Mouse (Mus musculus) spleen, adult 2 months (tissue): ENCODE data around the gene Dip2c. TPM values are rescaled to one million over a fixed set of nuclear protein-coding genes. Genes with fewer than 3 reads are reported as not detected.

Experiments used
- DNase-seq, 2 experiments: peaks; one replicate each; pipeline versions ENCODE4 v3.0.0 to v3.0.0-alpha.2; 2012 to 2021; ENCODE audit warnings: low spot score in 2 of 2, low read depth in 1 of 2
- H3K27ac ChIP-seq: fragments of 200-500 bp; 2 replicates; pipeline ENCODE4 v1.5.1; 2012; ENCODE audit warnings: low read length, inconsistent platforms; ENCODE audit not compliant: insufficient read depth
- H3K27me3 ChIP-seq: fragments of 200-500 bp; 2 replicates; pipeline ENCODE4 v1.6.1; 2012; ENCODE audit warnings: mild to moderate bottlenecking, moderate library complexity, low read length, inconsistent platforms; ENCODE audit not compliant: control insufficient read depth, insufficient read depth
- H3K36me3 ChIP-seq: fragments of 200-500 bp; 2 replicates; pipeline ENCODE4 v1.6.1; 2012; ENCODE audit warnings: mild to moderate bottlenecking, low read length, inconsistent platforms; ENCODE audit not compliant: control insufficient read depth, insufficient read depth
- H3K4me1 ChIP-seq: fragments of 200-500 bp; 2 replicates; pipeline ENCODE4 v1.6.1; 2011; ENCODE audit warnings: inconsistent platforms; ENCODE audit not compliant: control insufficient read depth, insufficient read depth, insufficient read length
- H3K4me3 ChIP-seq: fragments of 200-500 bp; 2 replicates; pipeline ENCODE4 v1.5.1; 2011; ENCODE audit warnings: mild to moderate bottlenecking, inconsistent platforms; ENCODE audit not compliant: insufficient read depth, insufficient read length; ENCODE audit errors: extremely low read depth
- CTCF ChIP-seq: fragments of 200-500 bp; IDR thresholded peaks from 2 replicates; pipeline ENCODE4 v1.5.1; 2011; ENCODE audit warnings: mild to moderate bottlenecking, inconsistent platforms; ENCODE audit not compliant: insufficient read depth, insufficient read length, insufficient replicate concordance; ENCODE audit errors: extremely low read depth
- POLR2A ChIP-seq: fragments of 200-500 bp; IDR thresholded peaks from 2 replicates; pipeline ENCODE4 v1.6.1; 2011; ENCODE audit warnings: low read depth, low read length, inconsistent platforms
- whole genome bisulfite sequencing: fragments of 180-500 bp; shearing (Covaris S2); methylation state at CpG from one replicate; pipeline ENCODE4 v1.1.7; 2018; 5-methylcytosine and 5-hydroxymethylcytosine counted together
- polyA plus RNA-seq: library from polyadenylated mRNA; depleted of rRNA; stranded (reverse); fragments of >200 nt; gene quantifications from 2 replicates; pipeline ENCODE4 v1.2.3, GENCODE M21; 2012

Gene Dip2c
- polyA plus RNA-seq, 1 experiment, result 2.3 TPM

GRCm38 (mm10) chr13:9648716-9649115, 372.4 kb downstream of the Dip2c start:
- Histone ChIP-seq H3K4me1 (no peaks in the 10 kb centered on the region), H3K27ac (no peak overlapping the region), H3K36me3 (no peaks in the 10 kb centered on the region), H3K27me3 (no peaks in the 10 kb centered on the region), H3K4me3 (no peak overlapping the region)
- no peak for DNase-seq
- 97% methylated on average over 13 of the region's 13 CpGs for WGBS
- no peak for TF ChIP-seq CTCF
- TF ChIP-seq POLR2A, result no peak

DNA sequence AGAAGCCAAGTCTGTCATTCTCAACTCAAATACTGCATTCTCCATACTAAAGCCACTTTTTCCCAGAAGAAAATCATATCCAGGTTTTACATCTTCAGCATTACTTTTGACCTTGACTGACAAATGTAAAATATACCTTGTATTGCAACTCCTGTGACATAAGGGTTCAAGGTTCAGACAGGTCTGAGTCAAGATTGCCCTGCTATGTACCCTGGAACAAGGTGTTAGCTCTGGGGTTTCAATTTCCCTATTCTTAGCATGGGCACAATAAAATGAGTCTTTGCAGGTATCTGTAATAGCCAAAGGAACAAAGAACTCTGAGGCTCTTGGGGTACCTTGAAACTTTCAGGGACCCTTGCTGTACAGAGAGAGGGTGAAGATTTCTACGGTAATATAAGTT, 373.6 kb downstream of the Dip2c start:
- Histone ChIP-seq H3K36me3 (no peaks in the 10 kb centered on the region), H3K4me3 (no peak overlapping the region), H3K27me3 (no peaks in the 10 kb centered on the region), H3K4me1 (no peaks in the 10 kb centered on the region), H3K27ac (no peak overlapping the region)
- no peak for DNase-seq
- TF ChIP-seq CTCF (no peak), POLR2A (no peak)
- WGBS, result 87% methylated on average over 1 of the region's 1 CpGs

- no peak for DNase-seq
- no peaks in the 10 kb centered on the region for H3K36me3 ChIP-seq
- no peak for TF ChIP-seq POLR2A
- TF ChIP-seq CTCF, result no peak
Observed at GRCm38 (mm10) chr13:9650580-9650979, 374.3 kb downstream of the Dip2c start.

DNA sequence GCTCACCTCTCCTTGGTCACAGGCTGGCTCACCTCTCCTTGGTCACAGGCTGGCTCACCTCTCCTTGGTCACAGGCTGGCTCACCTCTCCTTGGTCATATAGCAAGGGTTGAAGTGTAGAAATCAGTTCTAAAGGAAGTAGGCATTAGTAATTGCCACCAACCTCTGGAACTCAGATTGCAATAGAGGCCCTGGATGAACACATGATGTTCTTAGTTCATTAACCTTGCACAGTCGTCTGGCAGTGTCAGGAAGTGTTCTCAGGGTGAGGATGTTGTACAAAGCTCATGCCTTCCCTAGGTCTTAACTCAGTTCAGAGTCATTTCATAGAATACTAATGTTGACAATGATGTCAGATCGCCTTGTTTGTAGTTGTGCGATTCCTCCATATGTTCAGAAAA, 376.7 kb downstream of the Dip2c start:
- TF ChIP-seq POLR2A, result no peak
- no peak for TF ChIP-seq CTCF
- H3K27ac ChIP-seq, result no peak overlapping the region
- H3K27me3 ChIP-seq, result no peaks in the 10 kb centered on the region
- no peaks in the 10 kb centered on the region for H3K36me3 ChIP-seq
- no peak for DNase-seq
- 78% methylated on average over 3 of the region's 3 CpGs for WGBS
- H3K4me3 ChIP-seq, result no peak overlapping the region
- H3K4me1 ChIP-seq, result no peaks in the 10 kb centered on the region

More at GRCm38 (mm10) chr13:9650580-9650979, 374.3 kb downstream of the Dip2c start:
- H3K4me3 ChIP-seq, result no peak overlapping the region
- no peaks in the 10 kb centered on the region for H3K4me1 ChIP-seq
- H3K27me3 ChIP-seq, result no peaks in the 10 kb centered on the region
- no peak overlapping the region for H3K27ac ChIP-seq

- TF ChIP-seq POLR2A (no peak), CTCF (no peak)
- Histone ChIP-seq H3K36me3 (no peaks in the 10 kb centered on the region), H3K27me3 (no peaks in the 10 kb centered on the region), H3K27ac (no peak overlapping the region), H3K4me3 (no peak overlapping the region), H3K4me1 (no peaks in the 10 kb centered on the region)
- 93% methylated on average over 6 of the region's 6 CpGs for WGBS
- DNase-seq, result no peak
Observed at GRCm38 (mm10) chr13:9656613-9657012, 380.3 kb downstream of the Dip2c start.

DNA sequence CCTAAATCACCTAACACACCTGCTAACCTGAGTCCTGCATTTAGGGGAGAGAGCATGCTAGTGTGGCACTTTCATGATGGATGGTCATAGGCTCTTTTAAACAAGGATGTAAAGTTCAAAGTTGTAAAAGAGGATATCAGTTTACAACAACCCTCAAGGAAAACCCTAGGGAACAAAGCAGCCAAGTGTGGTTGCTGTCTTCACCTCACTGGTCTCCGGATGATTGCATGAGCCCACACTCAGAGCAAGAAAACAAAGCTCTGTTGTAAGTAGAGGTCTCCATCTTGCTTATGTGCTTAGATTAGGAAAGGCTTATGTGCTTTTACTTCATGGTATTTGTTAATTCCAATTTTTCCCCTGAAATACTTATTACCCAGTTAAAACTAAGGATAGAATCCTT, 384.4 kb downstream of the Dip2c start:
- Histone ChIP-seq H3K4me3 (no peak overlapping the region), H3K27ac (no peak overlapping the region), H3K4me1 (no peaks in the 10 kb centered on the region), H3K36me3 (no peaks in the 10 kb centered on the region), H3K27me3 (no peaks in the 10 kb centered on the region)
- no peak for DNase-seq
- WGBS, result 86% methylated on average over 1 of the region's 1 CpGs
- TF ChIP-seq CTCF (no peak), POLR2A (no peak)

GRCm38 (mm10) chr13:9663593-9663992, 387.3 kb downstream of the Dip2c start:
- TF ChIP-seq CTCF, result no peak
- no peak for TF ChIP-seq POLR2A
- DNase-seq, result no peak
- H3K27ac ChIP-seq, result no peak overlapping the region
- 100% methylated on average over 1 of the region's 1 CpGs for WGBS
- H3K36me3 ChIP-seq, result no peaks in the 10 kb centered on the region
- H3K27me3 ChIP-seq, result no peaks in the 10 kb centered on the region
- no peak overlapping the region for H3K4me3 ChIP-seq
- no peaks in the 10 kb centered on the region for H3K4me1 ChIP-seq
